Mouse (Mus musculus) kidney, adult 10 weeks (tissue): ENCODE data around the gene Lce3c. TPM values are rescaled to one million over a fixed set of nuclear protein-coding genes. Genes with fewer than 3 reads are reported as not detected.

ENCODE experiments used
- polyA plus RNA-seq: library from polyadenylated mRNA; stranded (reverse); fragments of 350-450 nt; fragmentation: Illumina TruSeq; extraction: RNeasy Lipid Tissue Mini Kit (QIAGEN cat#74804); gene quantifications from one replicate; pipeline ENCODE4 v1.2.3, GENCODE M21; 2014; ENCODE audit warnings: low read depth, low replicate concordance

The Lce3c gene
- polyA plus RNA-seq, result not detected

GRCm38 (mm10) chr3:92944186-92944585 is at the start of gene Lce3c:
Lce3c (plus strand) TSS chr3:92944486.

GRCm38 (mm10) chr3:92926130-92926529 is 18.2 kb upstream of the Lce3c start, which contains the start of gene Lce3a:
Lce3a (minus strand) TSS chr3:92926230.

GRCm38 (mm10) chr3:92932679-92933078 is 11.6 kb upstream of the Lce3c start, which contains the start of gene Lce3b:
Lce3b (plus strand) TSS chr3:92932979.

DNA sequence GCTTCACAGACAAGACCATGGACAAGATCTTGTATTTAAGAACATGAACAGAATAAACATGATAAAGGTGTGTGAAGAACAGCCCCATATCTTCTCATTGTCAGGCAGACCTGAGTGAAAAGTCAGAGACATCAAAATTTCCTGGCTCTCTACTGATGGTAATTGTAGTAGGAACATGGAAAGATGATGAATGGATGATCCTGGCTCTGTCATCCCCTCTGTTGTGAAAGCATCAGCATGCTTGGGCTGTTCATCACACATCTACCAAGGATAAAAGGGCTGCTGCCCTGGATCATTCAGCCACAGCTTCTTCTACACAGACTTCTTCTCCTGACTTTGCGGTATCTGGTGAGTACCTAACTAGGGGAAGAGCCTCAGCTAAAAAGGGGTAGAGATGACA is 12.8 kb downstream of the Lce3c start, which contains the start of gene Lce3d:
Gene Lce3d, plus strand, starts transcription at position 301 of the 400 bp plus-strand sequence.

GRCm38 (mm10) chr3:92966761-92967160 is 22.5 kb downstream of the Lce3c start, which contains the start of gene Lce3e:
Lce3e (plus strand) TSS chr3:92967061.

DNA sequence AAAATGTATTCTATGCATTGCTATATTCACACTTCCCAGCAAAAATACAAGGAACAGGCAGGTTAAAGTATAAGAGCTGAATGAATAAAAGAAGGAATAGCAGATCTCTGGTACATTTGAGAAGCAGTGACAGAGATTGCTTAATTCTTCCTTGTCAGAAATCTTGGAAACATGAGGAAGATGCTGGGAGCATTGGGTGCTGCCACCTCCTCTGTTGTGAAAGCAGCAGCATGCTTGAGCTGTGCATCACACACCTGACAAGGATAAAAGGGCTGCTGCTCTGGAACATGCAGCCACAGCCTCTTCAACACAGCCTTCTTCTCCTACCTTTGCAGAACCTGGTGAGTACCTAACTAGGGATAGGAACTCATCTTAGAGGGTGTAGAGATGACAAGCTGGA is 47.6 kb downstream of the Lce3c start, which contains the start of gene Lce3f:
Gene Lce3f, plus strand, starts transcription at position 301 of the 400 bp plus-strand sequence.

Other genes with a start within 250 kb of the Lce3c start
- not detected for gene Lce1e, start 235.4 kb upstream of the Lce3c start, polyA plus RNA-seq
- not detected for gene Lce1f, start 224.1 kb upstream of the Lce3c start, polyA plus RNA-seq
- not detected for gene Gm38119, start 205.4 kb upstream of the Lce3c start, polyA plus RNA-seq
- not detected for gene Lce1g, start 192.1 kb upstream of the Lce3c start, polyA plus RNA-seq
- not detected for gene Lce1h, start 179.4 kb upstream of the Lce3c start, polyA plus RNA-seq
- not detected for gene Lce1i, start 165.6 kb upstream of the Lce3c start, polyA plus RNA-seq
- gene Lce1j, start 154.0 kb upstream of the Lce3c start, polyA plus RNA-seq, result not detected
- gene Lce1k, start 136.6 kb upstream of the Lce3c start, polyA plus RNA-seq, result not detected
- not detected for gene Kprp, start 117.2 kb upstream of the Lce3c start, polyA plus RNA-seq
- gene Lce1l, start 93.2 kb upstream of the Lce3c start, polyA plus RNA-seq, result not detected
- gene 2310050C09Rik, start 74.3 kb upstream of the Lce3c start, polyA plus RNA-seq, result not detected
- gene Lce3a, start 18.3 kb upstream of the Lce3c start, polyA plus RNA-seq, result not detected
- not detected for gene Lce3b, start 11.5 kb upstream of the Lce3c start, polyA plus RNA-seq
- gene Lce3d, start 12.9 kb downstream of the Lce3c start, polyA plus RNA-seq, result not detected
- not detected for gene Lce3e, start 22.6 kb downstream of the Lce3c start, polyA plus RNA-seq
- not detected for gene Lce3f, start 47.7 kb downstream of the Lce3c start, polyA plus RNA-seq
- gene Crct1, start 71.2 kb downstream of the Lce3c start, polyA plus RNA-seq, result not detected
- not detected for gene Lce1m, start 74.6 kb downstream of the Lce3c start, polyA plus RNA-seq
- not detected for gene Gm4858, start 124.3 kb downstream of the Lce3c start, polyA plus RNA-seq
- gene Crnn, start 200.3 kb downstream of the Lce3c start, polyA plus RNA-seq, result not detected